Mouse (Mus musculus) limb, embryonic 15.5 days (tissue): Measurements from ENCODE around the gene Ids. TPM values are rescaled to one million over a fixed set of nuclear protein-coding genes. Genes with fewer than 3 reads are reported as not detected.
A peak's percentile ranks its signal among the peaks of the same experiment; 100 is the strongest.
"Not testable (repeated sequence)": the region's sequence is repeated elsewhere in the genome, so short reads cannot be mapped to it uniquely, and the experiment has no call there.

Experiments
- ATAC-seq: fragments of 200-750 bp; cut with Nextera tagmentation; 2 replicates; pipeline ENCODE4 v1.8.0; 2017; ENCODE audit warnings: low read depth, moderate TSS enrichment; ENCODE audit not compliant: insufficient number of reproducible peaks, low FRiP score, low TSS enrichment
- H3K27ac ChIP-seq: fragments of 300-500 bp; sonication (generic); 2 replicates; pipeline ENCODE4 v1.5.1; 2015; ENCODE audit warnings: moderate library complexity, mild to moderate bottlenecking, inconsistent platforms
- H3K27me3 ChIP-seq: fragments of 300-500 bp; sonication (generic); 2 replicates; pipeline ENCODE4 v1.6.1; 2015; ENCODE audit warnings: inconsistent platforms
- H3K36me3 ChIP-seq: fragments of 300-500 bp; sonication (generic); 2 replicates; pipeline ENCODE4 v1.6.1; 2015; ENCODE audit warnings: inconsistent platforms
- H3K4me1 ChIP-seq: fragments of 300-500 bp; sonication (generic); 2 replicates; pipeline ENCODE4 v1.6.1; 2015; ENCODE audit warnings: inconsistent platforms
- H3K4me2 ChIP-seq: fragments of 300-500 bp; sonication (generic); 2 replicates; pipeline ENCODE4 v1.6.1; 2015; ENCODE audit warnings: mild to moderate bottlenecking, inconsistent platforms
- H3K4me3 ChIP-seq: fragments of 300-500 bp; sonication (generic); 2 replicates; pipeline ENCODE4 v1.5.1; 2015; ENCODE audit warnings: mild to moderate bottlenecking, inconsistent platforms
- H3K9ac ChIP-seq: fragments of 300-500 bp; sonication (generic); 2 replicates; pipeline ENCODE4 v1.6.1; 2015; ENCODE audit warnings: inconsistent platforms
- H3K9me3 ChIP-seq: fragments of 300-500 bp; sonication (generic); 2 replicates; pipeline ENCODE4 v1.6.1; 2016; ENCODE audit warnings: inconsistent platforms
- WGBS: fragments of 180-500 bp; shearing (Covaris S2); methylation state at CpG from one replicate; pipeline ENCODE4 v1.1.7; 2015; 5-methylcytosine and 5-hydroxymethylcytosine counted together
- polyA plus RNA-seq: library from polyadenylated mRNA; unstranded; fragments of >200 nt; fragmentation: Nextera tagmentation; extraction: Ambion mirVana; gene quantifications from 2 replicates; pipeline ENCODE4 v1.2.1, GENCODE M21; 2015

The Ids gene
- polyA plus RNA-seq, result 3.9 and 4.3 TPM in 2 replicates

DNA sequence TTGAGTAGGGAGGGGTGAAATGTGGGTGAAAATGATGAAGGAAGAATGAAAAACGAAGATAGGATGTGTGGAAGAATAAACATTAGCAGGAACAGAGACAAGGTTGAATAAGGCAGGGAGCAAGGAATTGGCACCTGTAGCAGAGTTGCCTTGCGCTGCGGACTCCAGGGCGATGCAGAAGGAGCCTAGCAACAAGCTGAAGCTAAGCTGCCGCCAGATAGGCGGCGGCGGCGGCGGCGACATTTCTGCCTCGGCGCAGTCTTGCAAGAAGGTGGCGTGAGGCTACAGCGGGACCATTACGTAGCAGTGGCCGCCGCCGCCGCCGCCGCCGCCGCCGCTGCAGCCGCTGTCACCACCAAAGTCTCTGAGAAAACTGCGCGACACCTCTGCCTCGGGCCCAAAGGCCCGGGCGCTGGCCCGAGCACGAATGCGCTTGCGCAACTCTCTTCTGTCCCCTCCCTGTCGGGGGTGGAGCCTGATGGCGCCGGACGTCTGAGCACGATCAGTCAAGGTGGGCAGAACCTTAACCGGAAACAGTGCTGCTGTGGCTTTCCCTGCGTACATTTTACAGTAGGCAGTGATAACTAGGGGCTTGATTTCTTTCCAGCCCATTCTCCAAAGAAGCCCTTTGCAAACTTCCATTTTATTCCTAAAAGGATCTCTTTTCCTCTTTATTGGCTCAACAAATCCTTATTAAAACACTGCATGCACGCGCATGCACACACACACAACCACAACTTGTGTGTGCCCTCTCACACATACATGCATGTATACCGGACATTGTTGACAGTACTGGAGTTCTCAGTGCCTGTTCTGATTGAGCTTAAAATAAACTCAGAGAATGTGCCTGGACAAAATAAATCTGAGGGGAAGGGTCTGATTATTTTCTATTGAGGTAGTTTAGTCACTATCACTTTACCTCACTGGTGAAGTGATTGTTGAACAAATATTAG, at the start of gene Ids:
Gene Ids, minus strand, starts transcription at position 424 of the 953 bp plus-strand sequence.
- peak within 1 kb of the TSS; percentile 39 for H3K4me2 ChIP-seq
- H3K36me3 ChIP-seq, result peaks cover 6% of the 10 kb centered on the region; the same call in 1 of the 2 replicates
- peak within 1 kb of the TSS; percentile 35; the same call in 1 of the 2 replicates for H3K9ac ChIP-seq
- H3K27ac ChIP-seq, result peak within 1 kb of the TSS; percentile 68; the same call in 1 of the 2 replicates
- WGBS, result 13% methylated on average over 45 of the region's 45 CpGs
- no peaks in the 10 kb centered on the region for H3K9me3 ChIP-seq
- peak; percentile 84 for ATAC-seq
- 0 out of 2 replicates have a peak, but pooled peaks cover 4% of the 10 kb centered on the region for H3K4me1 ChIP-seq
- no peaks in the 10 kb centered on the region for H3K27me3 ChIP-seq
- peak within 1 kb of the TSS; percentile 49 for H3K4me3 ChIP-seq

DNA sequence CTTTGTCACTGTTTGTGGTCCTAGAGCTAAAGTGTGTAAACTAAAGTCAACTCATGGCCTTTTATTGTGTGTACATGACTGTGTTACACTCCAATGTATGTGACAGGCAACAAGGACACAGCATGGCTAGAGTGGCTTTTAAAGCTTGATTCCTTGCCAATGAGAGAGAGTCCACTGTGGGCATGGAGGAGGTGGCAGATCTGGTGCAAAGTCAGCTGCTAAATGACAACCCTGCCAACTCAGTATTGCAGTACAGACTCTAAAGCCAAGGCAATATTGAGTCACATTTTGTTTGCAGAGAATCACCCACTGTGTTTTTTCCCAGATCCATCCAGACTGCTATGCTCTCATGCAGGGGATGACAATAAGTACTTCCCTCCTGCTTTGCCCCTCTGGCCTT, 27.8 kb upstream of the Ids start:
- not testable (repeated sequence) for H3K27me3 ChIP-seq, H3K9ac ChIP-seq, H3K4me2 ChIP-seq, H3K9me3 ChIP-seq, H3K4me1 ChIP-seq, ATAC-seq, H3K4me3 ChIP-seq, H3K27ac ChIP-seq, H3K36me3 ChIP-seq

DNA sequence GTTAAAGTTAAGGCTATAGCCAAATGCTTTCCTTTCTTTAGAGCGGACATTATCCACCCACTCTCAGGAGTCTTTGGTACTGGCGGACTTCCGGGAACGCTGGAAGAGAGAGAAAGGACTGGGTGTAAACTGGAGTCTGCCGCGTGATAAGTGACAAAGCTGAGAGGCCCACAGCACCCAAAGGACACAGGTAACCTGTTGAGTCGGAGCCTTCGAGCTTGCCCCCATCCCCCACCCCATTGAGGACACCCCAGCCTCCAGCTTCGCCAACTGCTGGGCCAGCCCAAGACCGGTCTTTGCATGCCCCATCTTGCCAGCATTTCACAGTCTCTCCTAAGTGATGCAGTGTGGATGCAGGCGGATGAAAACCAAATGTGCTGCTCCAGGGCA, 21.1 kb upstream of the Ids start:
- H3K36me3 ChIP-seq, result peaks cover 6% of the 10 kb centered on the region; the same call in 1 of the 2 replicates
- H3K27me3 ChIP-seq, result no peaks in the 10 kb centered on the region
- H3K9me3 ChIP-seq, result no peaks in the 10 kb centered on the region
- H3K4me1 ChIP-seq, result no peaks in the 10 kb centered on the region
- peak overlapping the region; percentile 42; the same call in 1 of the 2 replicates for H3K9ac ChIP-seq
- WGBS, result 17% methylated on average over 11 of the region's 11 CpGs
- ATAC-seq, result no peak
- H3K4me3 ChIP-seq, result peak overlapping the region; percentile 51
- peak overlapping the region; percentile 89 for H3K27ac ChIP-seq
- H3K4me2 ChIP-seq, result peak overlapping the region; percentile 44

DNA sequence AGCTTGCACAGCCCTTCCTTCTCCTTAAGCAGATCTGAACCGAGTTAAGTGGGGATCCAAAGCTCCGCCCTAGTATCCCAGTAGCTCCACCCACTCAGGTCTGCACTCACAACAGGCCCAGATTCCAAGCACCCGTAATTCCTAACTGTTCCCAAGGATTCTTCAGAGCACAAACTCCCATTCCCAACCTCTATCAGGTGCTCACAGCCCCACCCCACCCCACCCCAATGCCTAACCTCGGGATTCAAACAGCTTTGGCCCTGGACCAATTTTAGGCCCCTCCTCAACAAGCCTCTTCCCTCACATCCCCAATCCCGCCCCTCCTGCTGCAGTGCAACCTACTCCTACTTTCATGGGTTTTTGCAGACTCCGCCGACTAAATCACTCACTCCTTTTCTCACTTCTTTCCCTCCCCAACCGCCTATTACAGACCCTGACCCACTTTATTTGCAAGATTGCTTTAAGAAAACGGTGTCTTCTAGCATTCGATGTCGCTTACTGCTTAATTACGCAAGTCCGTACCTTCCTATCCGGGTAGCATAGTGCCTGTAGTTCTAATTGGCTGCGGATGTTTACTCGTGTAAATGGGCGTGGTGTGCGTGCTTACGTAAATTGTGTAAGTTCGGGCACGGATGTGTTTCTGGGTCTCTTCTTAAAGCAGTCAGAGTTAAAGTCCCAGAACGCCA, 20.5 kb upstream of the Ids start, which contains the start of gene 1110012L19Rik:
Gene 1110012L19Rik, plus strand, starts transcription at position 602 of the 686 bp plus-strand sequence.
- no peaks in the 10 kb centered on the region for H3K9me3 ChIP-seq
- H3K4me3 ChIP-seq, result peak within 1 kb of the TSS; percentile 51
- no peaks in the 10 kb centered on the region for H3K27me3 ChIP-seq
- 20% methylated on average over 22 of the region's 22 CpGs for WGBS
- H3K36me3 ChIP-seq, result peaks cover 6% of the 10 kb centered on the region; the same call in 1 of the 2 replicates
- peak within 1 kb of the TSS; percentile 44 for H3K4me2 ChIP-seq
- peak within 1 kb of the TSS; percentile 89 for H3K27ac ChIP-seq
- ATAC-seq, result peak; percentile 86
- peak within 1 kb of the TSS; percentile 42; the same call in 1 of the 2 replicates for H3K9ac ChIP-seq
- no peaks in the 10 kb centered on the region for H3K4me1 ChIP-seq

DNA sequence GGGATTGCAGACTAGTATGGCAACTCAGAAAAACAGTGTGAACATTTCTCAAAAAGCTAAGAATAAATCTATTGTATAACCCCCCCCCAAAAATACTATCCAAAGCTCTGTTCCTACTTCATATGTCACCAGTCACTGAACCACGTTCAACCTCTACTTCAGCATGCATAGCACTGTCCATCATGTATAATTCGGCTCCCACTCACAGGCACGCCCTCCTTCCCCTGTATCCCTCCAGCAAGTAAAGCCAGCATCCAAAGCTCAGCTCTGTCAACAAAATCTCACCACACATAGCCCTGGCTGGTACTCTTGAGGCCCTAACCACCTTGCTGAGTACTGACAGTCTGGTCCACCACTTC, 20.0 kb upstream of the Ids start:
- ATAC-seq, result peak; percentile 16
- Histone ChIP-seq H3K4me1 (no peaks in the 10 kb centered on the region), H3K9me3 (no peaks in the 10 kb centered on the region), H3K9ac (no peak overlapping the region), H3K27ac (peak overlapping the region; percentile 89), H3K27me3 (no peaks in the 10 kb centered on the region), H3K36me3 (peaks cover 6% of the 10 kb centered on the region; the same call in 1 of the 2 replicates), H3K4me2 (peak overlapping the region; percentile 41), H3K4me3 (peak overlapping the region; percentile 51)
- 54% methylated on average over 3 of the region's 3 CpGs for WGBS

DNA sequence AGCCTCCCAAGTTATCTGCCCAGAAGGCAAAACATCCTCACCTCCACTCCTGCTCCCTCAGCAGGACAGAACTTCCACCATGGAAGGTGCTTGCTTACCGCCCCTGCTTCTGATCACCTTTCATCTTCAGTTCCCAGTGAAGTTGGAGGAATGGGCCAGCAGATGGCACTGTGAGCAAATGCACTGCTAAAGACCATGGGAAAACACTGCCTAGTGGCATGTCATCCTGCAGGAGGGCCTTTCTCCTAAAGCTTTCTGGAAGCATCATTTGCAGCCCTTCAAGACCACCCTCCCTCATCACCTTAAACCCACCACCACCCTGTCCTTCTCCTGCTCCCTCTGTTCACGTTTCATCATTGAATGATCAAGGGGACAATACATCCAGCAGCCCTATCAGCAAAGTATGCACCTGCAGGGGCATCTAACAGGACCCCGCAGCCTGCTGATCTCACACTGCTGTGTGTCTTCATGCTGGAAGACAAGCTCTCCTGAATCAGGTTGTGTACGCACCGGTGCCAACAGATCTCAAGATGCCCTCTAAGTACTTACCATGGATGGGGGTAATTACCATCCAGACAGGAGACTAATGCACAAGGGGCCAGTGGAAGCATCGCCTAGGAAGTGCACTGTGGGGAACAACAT, 9.7 kb upstream of the Ids start:
- H3K4me1 ChIP-seq, H3K9ac ChIP-seq, H3K27me3 ChIP-seq, H3K36me3 ChIP-seq, H3K9me3 ChIP-seq, H3K4me3 ChIP-seq, H3K27ac ChIP-seq, H3K4me2 ChIP-seq, ATAC-seq: not testable (repeated sequence)
- WGBS, result 63% methylated on average over 5 of the region's 6 CpGs

DNA sequence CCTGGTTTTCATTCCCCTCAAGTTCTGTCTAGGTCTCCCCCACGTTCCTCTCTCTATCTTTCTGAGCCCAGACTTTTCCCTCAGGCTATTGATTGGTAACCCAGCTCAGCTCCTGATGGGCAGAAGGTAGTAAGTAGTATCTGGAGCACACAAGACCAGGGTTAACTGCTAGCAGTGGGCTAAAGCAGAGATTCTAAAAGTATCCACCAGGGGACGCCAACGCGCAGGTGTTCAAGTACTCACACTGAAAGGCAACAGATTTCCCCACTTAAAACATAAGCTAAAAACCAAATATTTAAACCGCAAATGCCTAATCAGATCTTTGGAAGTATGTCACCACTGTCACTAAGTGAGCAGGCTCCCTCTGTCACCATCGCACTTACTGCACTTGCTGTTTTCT, 4.9 kb upstream of the Ids start:
- not testable (repeated sequence) for H3K9ac ChIP-seq, H3K9me3 ChIP-seq, H3K4me1 ChIP-seq, H3K4me2 ChIP-seq, H3K27me3 ChIP-seq, H3K36me3 ChIP-seq, ATAC-seq, H3K27ac ChIP-seq, H3K4me3 ChIP-seq
- WGBS, result 42% methylated on average over 2 of the region's 6 CpGs

DNA sequence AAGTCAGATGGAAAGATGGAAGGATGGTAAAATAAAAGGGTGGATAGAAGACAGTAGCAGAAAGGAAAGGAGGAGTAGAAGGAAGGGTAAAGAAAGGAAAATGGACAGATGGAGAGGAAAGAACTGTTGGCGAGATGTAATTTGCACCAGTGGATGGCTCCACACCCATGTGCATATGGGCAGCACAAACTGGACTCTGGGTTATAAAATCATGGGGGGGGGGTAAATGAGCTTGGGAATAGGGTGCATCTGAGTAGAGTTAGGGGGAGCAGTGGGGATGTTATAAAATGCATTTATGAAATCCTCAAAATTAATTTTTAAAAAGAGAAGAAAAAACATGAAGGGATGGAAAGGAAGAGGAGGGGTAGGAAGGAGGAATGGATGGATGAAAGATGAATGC, 682 bp downstream of the Ids start:
- Histone ChIP-seq H3K27me3 (no peaks in the 10 kb centered on the region), H3K27ac (no peak overlapping the region), H3K4me1 (0 out of 2 replicates have a peak, but pooled peaks cover 4% of the 10 kb centered on the region), H3K9me3 (no peaks in the 10 kb centered on the region), H3K9ac (peak overlapping the region; percentile 35; the same call in 1 of the 2 replicates), H3K36me3 (peaks cover 12% of the 10 kb centered on the region; the same call in 1 of the 2 replicates), H3K4me3 (peak overlapping the region; percentile 49), H3K4me2 (peak overlapping the region; percentile 38)
- no peak for ATAC-seq
- 77% methylated on average over 1 of the region's 1 CpGs for WGBS

DNA sequence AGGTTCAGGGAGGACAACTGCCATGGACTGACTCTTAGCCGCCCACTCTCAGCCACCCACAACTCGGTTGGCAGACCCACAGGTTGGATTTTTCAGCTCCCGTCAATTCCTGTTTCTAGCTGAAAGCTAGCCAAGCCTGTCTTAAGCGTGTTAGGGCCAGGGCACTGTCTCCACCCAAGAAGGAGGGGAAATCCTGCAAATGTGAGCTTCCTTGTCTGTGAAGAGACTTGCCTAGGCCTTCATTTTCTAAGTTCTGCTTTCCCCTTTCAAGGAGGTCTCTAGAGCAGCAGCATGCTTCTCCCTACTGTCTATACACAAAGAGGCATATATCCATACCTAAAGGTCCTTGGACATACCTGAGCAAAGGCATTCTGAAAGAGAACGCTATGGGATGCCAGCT, 1.4 kb downstream of the Ids start:
- Histone ChIP-seq H3K36me3 (peaks cover 13% of the 10 kb centered on the region; the same call in 1 of the 2 replicates), H3K4me1 (0 out of 2 replicates have a peak, but pooled peaks cover 4% of the 10 kb centered on the region), H3K9me3 (no peaks in the 10 kb centered on the region), H3K9ac (no peak overlapping the region), H3K27ac (no peak overlapping the region), H3K4me3 (peak overlapping the region; percentile 49; the same call in 1 of the 2 replicates), H3K4me2 (peak overlapping the region; percentile 38; the same call in 1 of the 2 replicates), H3K27me3 (no peaks in the 10 kb centered on the region)
- 69% methylated on average over 5 of the region's 5 CpGs for WGBS
- no peak for ATAC-seq

DNA sequence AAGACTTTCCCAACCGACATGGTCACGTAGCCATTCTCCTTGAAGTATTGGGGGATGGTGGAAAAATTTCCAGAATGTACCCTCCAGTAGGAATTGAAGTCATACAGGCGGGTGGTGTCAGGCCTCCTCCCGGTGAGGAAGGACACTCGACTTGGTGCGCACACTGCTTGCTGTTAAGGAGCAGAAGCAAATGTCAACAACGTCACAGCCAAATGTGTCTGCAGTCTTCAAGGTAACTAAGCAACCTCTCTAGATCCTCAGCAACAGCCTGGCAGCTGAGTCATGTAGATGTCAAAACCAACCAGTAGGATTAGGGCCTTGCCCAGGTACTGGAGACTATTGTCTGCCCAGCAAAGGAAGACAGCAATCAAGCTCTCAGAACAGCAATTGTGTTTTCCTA, 1.9 kb downstream of the Ids start:
- Histone ChIP-seq H3K9ac (no peak overlapping the region), H3K9me3 (no peaks in the 10 kb centered on the region), H3K27me3 (no peaks in the 10 kb centered on the region), H3K4me3 (no peak overlapping the region), H3K27ac (no peak overlapping the region), H3K4me1 (0 out of 2 replicates have a peak, but pooled peaks cover 4% of the 10 kb centered on the region), H3K4me2 (no peak overlapping the region), H3K36me3 (peaks cover 13% of the 10 kb centered on the region; the same call in 1 of the 2 replicates)
- 90% methylated on average over 7 of the region's 7 CpGs for WGBS
- ATAC-seq, result no peak

DNA sequence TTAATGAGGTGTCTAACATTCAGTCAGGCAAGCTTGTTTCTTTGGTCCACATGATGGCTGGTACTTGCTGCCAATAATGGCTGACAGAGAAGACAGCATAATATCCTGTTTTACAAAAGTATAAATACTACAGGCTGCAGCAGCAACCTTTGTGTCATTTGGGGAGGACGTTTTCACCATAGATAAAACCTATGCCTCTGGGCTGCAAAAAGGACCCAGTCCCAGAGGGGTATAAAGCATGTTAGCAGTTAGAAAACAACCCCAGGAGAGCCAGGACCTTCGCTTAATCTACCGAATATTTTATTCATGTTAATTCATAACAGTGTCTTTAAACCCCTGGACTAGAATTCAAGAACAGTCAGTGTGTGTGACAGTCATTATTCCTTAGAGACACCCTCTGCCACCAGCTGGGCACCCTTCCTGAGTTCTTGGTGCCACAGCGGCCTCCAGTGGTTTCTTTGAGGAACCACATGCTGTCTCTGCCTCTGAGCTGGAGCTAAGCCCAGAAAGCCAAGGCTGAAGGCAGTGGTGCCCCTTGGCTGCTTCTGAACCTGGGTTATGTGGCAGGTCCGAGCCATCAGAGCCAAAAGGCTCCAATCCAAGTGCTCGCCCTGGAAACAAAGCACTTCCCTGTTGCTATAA, 34.6 kb downstream of the Ids start:
- H3K9me3 ChIP-seq, result no peaks in the 10 kb centered on the region
- no peaks in the 10 kb centered on the region for H3K4me1 ChIP-seq
- no peaks in the 10 kb centered on the region for H3K27me3 ChIP-seq
- H3K9ac ChIP-seq, result no peak overlapping the region
- no peak overlapping the region for H3K4me3 ChIP-seq
- 21% methylated on average over 6 of the region's 6 CpGs for WGBS
- no peak overlapping the region for H3K27ac ChIP-seq
- H3K36me3 ChIP-seq, result no peaks in the 10 kb centered on the region
- no peak overlapping the region for H3K4me2 ChIP-seq
- no peak for ATAC-seq
